Mouse (Mus musculus): ENCODE data around the gene Cd200r1. TPM values are rescaled to one million over a fixed set of nuclear protein-coding genes. Genes with fewer than 3 reads are reported as not detected.

Gene Cd200r1
- polyA plus RNA-seq, 1 experiment = 0.42 TPM

GRCm38 (mm10) chr16:44727525-44727924 is 38.0 kb upstream of the Cd200r1 start:
- no peak for TF ChIP-seq POLR2A (IDR thresholded peaks at IDR 0.05; ENCODE audit: borderline replicate concordance, extremely low read depth, insufficient read depth, insufficient read length, poor library complexity, severe bottlenecking)
- no peak for TF ChIP-seq CTCF (IDR thresholded peaks at IDR 0.05; ENCODE audit: borderline replicate concordance, extremely low read depth, insufficient read depth, insufficient read length)
- DNase-seq (ENCODE audit: low read depth) = no peak

- no peak for DNase-seq (ENCODE audit: low read depth)
- TF ChIP-seq POLR2A (IDR thresholded peaks at IDR 0.05; ENCODE audit: borderline replicate concordance, extremely low read depth, insufficient read depth, insufficient read length, poor library complexity, severe bottlenecking) (no peak), CTCF (IDR thresholded peaks at IDR 0.05; ENCODE audit: borderline replicate concordance, extremely low read depth, insufficient read depth, insufficient read length) (no peak)
Observed at GRCm38 (mm10) chr16:44734059-44734458, 31.5 kb upstream of the Cd200r1 start.

- TF ChIP-seq CTCF (IDR thresholded peaks at IDR 0.05; ENCODE audit: borderline replicate concordance, extremely low read depth, insufficient read depth, insufficient read length) = no peak
- TF ChIP-seq POLR2A (IDR thresholded peaks at IDR 0.05; ENCODE audit: borderline replicate concordance, extremely low read depth, insufficient read depth, insufficient read length, poor library complexity, severe bottlenecking) = no peak
- no peak for DNase-seq (ENCODE audit: low read depth)
Observed at GRCm38 (mm10) chr16:44735676-44736075, 29.9 kb upstream of the Cd200r1 start.

- DNase-seq (ENCODE audit: low read depth) = no peak
- TF ChIP-seq POLR2A (IDR thresholded peaks at IDR 0.05; ENCODE audit: borderline replicate concordance, extremely low read depth, insufficient read depth, insufficient read length, poor library complexity, severe bottlenecking) (no peak), CTCF (IDR thresholded peaks at IDR 0.05; ENCODE audit: borderline replicate concordance, extremely low read depth, insufficient read depth, insufficient read length) (no peak)
Observed at GRCm38 (mm10) chr16:44736118-44736517, 29.4 kb upstream of the Cd200r1 start.

- TF ChIP-seq POLR2A (IDR thresholded peaks at IDR 0.05; ENCODE audit: borderline replicate concordance, extremely low read depth, insufficient read depth, insufficient read length, poor library complexity, severe bottlenecking) (no peak), CTCF (IDR thresholded peaks at IDR 0.05; ENCODE audit: borderline replicate concordance, extremely low read depth, insufficient read depth, insufficient read length) (no peak)
Observed at GRCm38 (mm10) chr16:44742753-44743152, 22.8 kb upstream of the Cd200r1 start.

GRCm38 (mm10) chr16:44745471-44745865 is 20.1 kb upstream of the Cd200r1 start:
- DNase-seq (ENCODE audit: low read depth) = no peak
- TF ChIP-seq POLR2A (IDR thresholded peaks at IDR 0.05; ENCODE audit: borderline replicate concordance, extremely low read depth, insufficient read depth, insufficient read length, poor library complexity, severe bottlenecking) (no peak), CTCF (IDR thresholded peaks at IDR 0.05; ENCODE audit: borderline replicate concordance, extremely low read depth, insufficient read depth, insufficient read length) (no peak)

More at GRCm38 (mm10) chr16:44742753-44743152, 22.8 kb upstream of the Cd200r1 start:
- no peak for DNase-seq (ENCODE audit: low read depth)

- peak; percentile 95 for DNase-seq (ENCODE audit: low read depth)
- TF ChIP-seq CTCF (IDR thresholded peaks at IDR 0.05; ENCODE audit: borderline replicate concordance, extremely low read depth, insufficient read depth, insufficient read length) = no peak
- TF ChIP-seq POLR2A (IDR thresholded peaks at IDR 0.05; ENCODE audit: borderline replicate concordance, extremely low read depth, insufficient read depth, insufficient read length, poor library complexity, severe bottlenecking) = peak; percentile 54; the same call in 1 of the 2 replicates
Observed at GRCm38 (mm10) chr16:44745866-44746562, 19.5 kb upstream of the Cd200r1 start, which contains the start of gene Gtpbp8. Gene Gtpbp8, minus strand, starts transcription at chr16:44746363.

- no peak for DNase-seq (ENCODE audit: low read depth)
- TF ChIP-seq CTCF (IDR thresholded peaks at IDR 0.05; ENCODE audit: borderline replicate concordance, extremely low read depth, insufficient read depth, insufficient read length) (no peak), POLR2A (IDR thresholded peaks at IDR 0.05; ENCODE audit: borderline replicate concordance, extremely low read depth, insufficient read depth, insufficient read length, poor library complexity, severe bottlenecking) (no peak)
Observed at GRCm38 (mm10) chr16:44748007-44748406, 17.5 kb upstream of the Cd200r1 start.

- no peak for DNase-seq (ENCODE audit: low read depth)
- TF ChIP-seq CTCF (IDR thresholded peaks at IDR 0.05; ENCODE audit: borderline replicate concordance, extremely low read depth, insufficient read depth, insufficient read length) (no peak), POLR2A (IDR thresholded peaks at IDR 0.05; ENCODE audit: borderline replicate concordance, extremely low read depth, insufficient read depth, insufficient read length, poor library complexity, severe bottlenecking) (no peak)
Observed at GRCm38 (mm10) chr16:44757700-44758099, 7.8 kb upstream of the Cd200r1 start.

GRCm38 (mm10) chr16:44761811-44762210 is 3.7 kb upstream of the Cd200r1 start:
- no peak for DNase-seq (ENCODE audit: low read depth)
- TF ChIP-seq POLR2A (IDR thresholded peaks at IDR 0.05; ENCODE audit: borderline replicate concordance, extremely low read depth, insufficient read depth, insufficient read length, poor library complexity, severe bottlenecking) = no peak
- no peak for TF ChIP-seq CTCF (IDR thresholded peaks at IDR 0.05; ENCODE audit: borderline replicate concordance, extremely low read depth, insufficient read depth, insufficient read length)

GRCm38 (mm10) chr16:44766320-44766892 is 870 bp downstream of the Cd200r1 start:
- TF ChIP-seq POLR2A (IDR thresholded peaks at IDR 0.05; ENCODE audit: borderline replicate concordance, extremely low read depth, insufficient read depth, insufficient read length, poor library complexity, severe bottlenecking) (no peak), CTCF (IDR thresholded peaks at IDR 0.05; ENCODE audit: borderline replicate concordance, extremely low read depth, insufficient read depth, insufficient read length) (no peak)
- no peak for DNase-seq (ENCODE audit: low read depth)

- DNase-seq (ENCODE audit: low read depth) = no peak
- TF ChIP-seq POLR2A (IDR thresholded peaks at IDR 0.05; ENCODE audit: borderline replicate concordance, extremely low read depth, insufficient read depth, insufficient read length, poor library complexity, severe bottlenecking) (no peak), CTCF (IDR thresholded peaks at IDR 0.05; ENCODE audit: borderline replicate concordance, extremely low read depth, insufficient read depth, insufficient read length) (no peak)
Observed at GRCm38 (mm10) chr16:44767506-44767905, 2.0 kb downstream of the Cd200r1 start.
